Mouse (Mus musculus): Measurements from ENCODE around the gene Tbc1d32.

Tbc1d32 gene

GRCm38 (mm10) chr10:56106333-56106995 is 122.0 kb downstream of the Tbc1d32 start, which contains the start of gene Msl3l2:
Gene Msl3l2, plus strand, starts transcription at chr10:56106917.
- DNase-seq = peak; percentile 93

GRCm38 (mm10) chr10:56099641-56100310 is 128.7 kb downstream of the Tbc1d32 start:
- no peak for DNase-seq

GRCm38 (mm10) chr10:56099126-56099525 is 129.4 kb downstream of the Tbc1d32 start:
- no peak for DNase-seq

GRCm38 (mm10) chr10:56096757-56097156 is 131.7 kb downstream of the Tbc1d32 start:
- no peak for DNase-seq

- no peak for DNase-seq
Observed at GRCm38 (mm10) chr10:56094586-56094985, 133.9 kb downstream of the Tbc1d32 start.

GRCm38 (mm10) chr10:56089714-56090113 is 138.8 kb downstream of the Tbc1d32 start:
- no peak for DNase-seq

- DNase-seq = no peak
Observed at GRCm38 (mm10) chr10:56062746-56063145, 165.7 kb downstream of the Tbc1d32 start.

GRCm38 (mm10) chr10:56061238-56061830 is 167.2 kb downstream of the Tbc1d32 start:
- DNase-seq = no peak

- no peak for DNase-seq
Observed at GRCm38 (mm10) chr10:56058979-56059422, 169.5 kb downstream of the Tbc1d32 start.

- DNase-seq = no peak
Observed at GRCm38 (mm10) chr10:56025400-56025799, 203.1 kb downstream of the Tbc1d32 start.

GRCm38 (mm10) chr10:56024579-56024978 is 203.9 kb downstream of the Tbc1d32 start:
- DNase-seq = no peak

- DNase-seq = peak; percentile 55
Observed at GRCm38 (mm10) chr10:55979898-55980521, 248.5 kb downstream of the Tbc1d32 start.

GRCm38 (mm10) chr10:55978001-55978400 is 250.5 kb downstream of the Tbc1d32 start:
- DNase-seq = no peak

Data from kidney, adult 9 months (tissue).